Mouse (Mus musculus) ES-Bruce4 (cell line): Measurements from ENCODE around the gene Fmnl1.

ENCODE experiments used
- CTCF ChIP-seq: IDR thresholded peaks from one replicate; pipeline ENCODE4 v1.8.1; 2011; ENCODE audit warnings: low read depth, low read length
- EP300 ChIP-seq: IDR thresholded peaks from 2 replicates; pipeline ENCODE4 v1.6.1; 2011; ENCODE audit warnings: low read depth, low read length; ENCODE audit not compliant: insufficient read depth
- POLR2A ChIP-seq: IDR thresholded peaks from one replicate; pipeline ENCODE4 v1.8.1; 2011; ENCODE audit warnings: low read length; ENCODE audit not compliant: insufficient read depth

DNA sequence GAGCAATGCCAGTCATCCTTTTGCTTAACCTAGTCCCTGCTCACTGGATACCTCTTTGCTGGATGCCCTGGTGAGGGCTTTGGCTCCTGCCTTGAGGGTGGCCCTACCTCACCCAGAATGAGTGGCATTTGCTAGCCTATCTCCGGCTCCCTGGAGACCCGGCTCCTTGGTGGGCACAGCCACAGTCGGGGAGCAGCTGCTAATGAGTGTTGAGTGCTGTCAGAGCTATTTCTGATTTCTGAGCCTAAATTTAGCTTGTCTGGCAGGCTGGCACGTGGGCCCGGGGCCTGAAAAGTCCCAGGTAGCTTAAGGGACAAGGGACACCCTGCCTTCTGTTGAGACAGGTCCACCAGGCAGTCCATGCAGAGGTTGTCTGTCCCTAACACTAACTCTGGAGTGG is 6.3 kb downstream of the Fmnl1 start:
- no peak for TF ChIP-seq CTCF
- TF ChIP-seq EP300: no peak
- TF ChIP-seq POLR2A: no peak
